Mouse (Mus musculus) bone marrow, adult 2 months (tissue): ENCODE measurements around the gene Noc2l.

Source experiments
- CTCF ChIP-seq: fragments of 200-500 bp; IDR thresholded peaks from 2 replicates; pipeline ENCODE4 v1.5.1; 2011; ENCODE audit warnings: low read length, control low read depth; ENCODE audit not compliant: control insufficient read depth, insufficient read depth
- POLR2A ChIP-seq: fragments of 200-500 bp; IDR thresholded peaks from 2 replicates; pipeline ENCODE4 v1.6.1; 2011; ENCODE audit warnings: low read depth, mild to moderate bottlenecking, control low read depth, low read length, borderline replicate concordance; ENCODE audit not compliant: control insufficient read depth

- TF ChIP-seq POLR2A (no peak), CTCF (no peak)
Observed at GRCm38 (mm10) chr4:156195927-156196870, 39.6 kb upstream of the Noc2l start.
